Mouse (Mus musculus) spleen, postnatal 14 days (tissue): ENCODE measurements around the gene Ube2u.
"Not testable (repeated sequence)": the region's sequence is repeated elsewhere in the genome, so short reads cannot be mapped to it uniquely, and the experiment has no call there.

Source experiments
- DNase-seq, 2 experiments: peaks; one replicate each; pipeline ENCODE4 v3.0.0; 2021 to 2022; ENCODE audit warnings: low spot score in 2 of 2

The Ube2u gene

GRCm38 (mm10) chr4:100478592-100479321 is at the start of gene Ube2u:
Ube2u (plus strand) TSS chr4:100478849.
- DNase-seq: no peak

- no peak for DNase-seq
Measured at GRCm38 (mm10) chr4:100429371-100429900, 49.2 kb upstream of the Ube2u start.

GRCm38 (mm10) chr4:100435281-100436168 is 43.1 kb upstream of the Ube2u start:
- no peak for DNase-seq

- DNase-seq: no peak
Measured at GRCm38 (mm10) chr4:100436169-100436547, 42.5 kb upstream of the Ube2u start.

GRCm38 (mm10) chr4:100446897-100447296 is 31.8 kb upstream of the Ube2u start:
- DNase-seq: no peak

- DNase-seq: no peak
Measured at GRCm38 (mm10) chr4:100462493-100463120, 16.0 kb upstream of the Ube2u start.

GRCm38 (mm10) chr4:100488447-100488846 is 9.8 kb downstream of the Ube2u start:
- DNase-seq: no peak

- no peak for DNase-seq
Measured at GRCm38 (mm10) chr4:100495176-100495575, 16.5 kb downstream of the Ube2u start.

- DNase-seq: no peak
Measured at GRCm38 (mm10) chr4:100496521-100496920, 17.9 kb downstream of the Ube2u start.

- no peak for DNase-seq
Measured at GRCm38 (mm10) chr4:100498192-100498591, 19.5 kb downstream of the Ube2u start.

- DNase-seq: not testable (repeated sequence)
Measured at GRCm38 (mm10) chr4:100499037-100499601, 20.5 kb downstream of the Ube2u start.

GRCm38 (mm10) chr4:100503337-100503736 is 24.7 kb downstream of the Ube2u start:
- no peak for DNase-seq

- no peak for DNase-seq
Measured at GRCm38 (mm10) chr4:100517646-100518045, 39.0 kb downstream of the Ube2u start.

GRCm38 (mm10) chr4:100522534-100522933 is 43.9 kb downstream of the Ube2u start:
- no peak for DNase-seq

- DNase-seq: no peak
Measured at GRCm38 (mm10) chr4:100524741-100525140, 46.1 kb downstream of the Ube2u start.

- DNase-seq: no peak
Measured at GRCm38 (mm10) chr4:100526296-100526695, 47.6 kb downstream of the Ube2u start.

GRCm38 (mm10) chr4:100527086-100527485 is 48.4 kb downstream of the Ube2u start:
- DNase-seq: no peak

GRCm38 (mm10) chr4:100527554-100528001 is 48.9 kb downstream of the Ube2u start:
- no peak for DNase-seq

- DNase-seq: no peak
Measured at GRCm38 (mm10) chr4:100533607-100534006, 55.0 kb downstream of the Ube2u start.

- DNase-seq: no peak
Measured at GRCm38 (mm10) chr4:100534946-100535345, 56.3 kb downstream of the Ube2u start.

- DNase-seq: no peak
Measured at GRCm38 (mm10) chr4:100537898-100538297, 59.2 kb downstream of the Ube2u start.

GRCm38 (mm10) chr4:100539483-100539882 is 60.8 kb downstream of the Ube2u start:
- DNase-seq: no peak
